Mouse (Mus musculus) forebrain, embryonic 12.5 days (tissue): ENCODE measurements around the gene Cacna1a. TPM values are rescaled to one million over a fixed set of nuclear protein-coding genes. Genes with fewer than 3 reads are reported as not detected.
A peak's percentile ranks its signal among the peaks of the same experiment; 100 is the strongest.

ENCODE experiments used
- ATAC-seq: fragments of 200-750 bp; cut with Nextera tagmentation; 2 replicates; pipeline ENCODE4 v1.8.0; 2017; ENCODE audit warnings: moderate TSS enrichment; ENCODE audit not compliant: low FRiP score
- H3K27ac ChIP-seq: fragments of 300-500 bp; sonication (generic); 2 replicates; pipeline ENCODE4 v1.5.1; 2016; ENCODE audit warnings: mild to moderate bottlenecking
- H3K27me3 ChIP-seq: fragments of 300-500 bp; sonication (generic); 2 replicates; pipeline ENCODE4 v1.6.1; 2016; ENCODE audit warnings: mild to moderate bottlenecking
- H3K36me3 ChIP-seq: fragments of 300-500 bp; sonication (generic); replicated peaks from 2 replicates; pipeline ENCODE4 v1.6.1; 2016; ENCODE audit warnings: mild to moderate bottlenecking
- H3K4me1 ChIP-seq: fragments of 300-500 bp; sonication (generic); 2 replicates; pipeline ENCODE4 v1.6.1; 2016
- H3K4me2 ChIP-seq: fragments of 300-500 bp; sonication (generic); 2 replicates; pipeline ENCODE4 v1.6.1; 2016; ENCODE audit warnings: mild to moderate bottlenecking, moderate library complexity
- H3K4me3 ChIP-seq: fragments of 300-500 bp; sonication (generic); replicated peaks from 2 replicates; pipeline ENCODE4 v1.5.1; 2016; ENCODE audit warnings: mild to moderate bottlenecking
- H3K9ac ChIP-seq: fragments of 300-500 bp; sonication (generic); 2 replicates; pipeline ENCODE4 v1.6.1; 2016; ENCODE audit warnings: mild to moderate bottlenecking
- H3K9me3 ChIP-seq: fragments of 300-500 bp; sonication (generic); 2 replicates; pipeline ENCODE4 v1.6.1; 2016
- WGBS: fragments of 180-500 bp; shearing (Covaris S2); methylation state at CpG from one replicate; pipeline ENCODE4 v1.1.7; 2016; 5-methylcytosine and 5-hydroxymethylcytosine counted together
- polyA plus RNA-seq: library from polyadenylated mRNA; unstranded; fragments of >200 nt; fragmentation: Nextera tagmentation; extraction: Ambion mirVana; gene quantifications from 2 replicates; pipeline ENCODE4 v1.2.1, GENCODE M21; 2016

The Cacna1a gene
- polyA plus RNA-seq, 1 experiment from 2014 or later = 11.5 TPM

DNA sequence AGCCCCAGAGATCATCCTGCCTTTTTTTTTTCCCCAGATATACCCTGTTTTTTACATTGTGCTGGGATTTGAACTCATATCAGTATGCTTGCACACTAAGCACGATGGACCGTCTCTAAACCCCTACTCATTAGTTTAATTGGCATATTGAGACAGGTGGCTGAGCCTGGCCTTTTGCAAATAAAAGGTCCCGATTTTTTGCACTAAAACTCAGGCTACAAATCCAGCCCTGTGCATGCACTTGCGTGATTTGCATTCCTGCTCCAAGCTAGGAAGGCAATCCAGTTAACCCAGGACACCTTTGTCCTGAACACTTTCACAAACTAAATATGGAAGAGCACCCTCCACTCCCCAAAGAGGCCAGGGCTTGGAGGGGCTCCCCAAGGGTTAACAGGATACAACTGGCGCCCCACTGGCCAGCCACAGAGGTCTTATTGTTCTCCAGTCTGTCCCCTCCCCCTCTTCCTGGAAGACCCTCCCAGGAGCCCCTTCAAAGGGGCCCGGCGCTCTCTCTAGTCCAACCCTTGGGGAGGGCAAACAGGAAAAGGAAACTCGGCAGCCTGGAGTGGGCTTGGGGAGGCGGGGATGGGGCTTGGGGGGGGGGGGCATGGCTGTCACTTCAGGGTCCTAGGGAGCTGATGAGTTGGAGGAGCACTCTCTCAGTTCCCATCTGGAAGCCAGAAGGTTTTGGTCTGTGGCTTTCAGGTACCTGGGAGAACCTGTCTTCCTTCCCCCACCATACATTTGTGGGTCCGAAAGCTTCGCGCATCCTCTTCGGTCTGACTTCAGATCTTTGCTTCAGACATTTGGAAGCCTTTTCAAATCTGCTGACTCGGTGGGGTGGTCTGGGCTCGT, 267.3 kb downstream of the Cacna1a start:
- peak; percentile 75 for ATAC-seq
- Histone ChIP-seq H3K4me3 (peak overlapping the region; percentile 33), H3K4me1 (peaks cover 47% of the 10 kb centered on the region), H3K4me2 (peak overlapping the region; percentile 61), H3K9ac (peak overlapping the region; percentile 51), H3K36me3 (no peaks in the 10 kb centered on the region), H3K27me3 (0 out of 2 replicates have a peak, but pooled peaks cover 5% of the 10 kb centered on the region), H3K27ac (peak overlapping the region; percentile 88), H3K9me3 (no peaks in the 10 kb centered on the region)
- WGBS = under 1% methylated on average over 13 of the region's 15 CpGs

DNA sequence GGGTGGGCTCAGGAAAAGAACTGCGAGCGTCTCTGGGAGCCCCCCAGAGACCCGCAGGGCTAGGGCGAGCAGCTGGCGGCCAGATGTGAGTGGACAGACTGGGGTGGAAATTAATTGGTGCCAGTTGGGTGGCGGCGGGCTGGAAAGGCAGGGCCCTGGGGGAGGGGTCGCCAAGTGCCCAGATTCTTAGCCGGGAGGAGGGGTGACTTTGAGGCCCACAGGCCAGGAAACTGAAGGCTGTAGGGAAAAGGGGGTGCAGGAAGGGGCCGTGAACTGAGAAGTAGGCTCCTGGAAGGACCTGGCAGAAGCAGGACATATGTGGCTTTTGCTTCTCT, 267.9 kb downstream of the Cacna1a start:
- H3K4me3 ChIP-seq = peak overlapping the region; percentile 33
- peaks cover 51% of the 10 kb centered on the region for H3K4me1 ChIP-seq
- no peaks in the 10 kb centered on the region for H3K36me3 ChIP-seq
- H3K27me3 ChIP-seq = 0 out of 2 replicates have a peak, but pooled peaks cover 5% of the 10 kb centered on the region
- peak overlapping the region; percentile 88 for H3K27ac ChIP-seq
- ATAC-seq = no peak
- peak overlapping the region; percentile 61 for H3K4me2 ChIP-seq
- no peaks in the 10 kb centered on the region for H3K9me3 ChIP-seq
- WGBS = under 1% methylated on average over 10 of the region's 10 CpGs
- H3K9ac ChIP-seq = peak overlapping the region; percentile 51

DNA sequence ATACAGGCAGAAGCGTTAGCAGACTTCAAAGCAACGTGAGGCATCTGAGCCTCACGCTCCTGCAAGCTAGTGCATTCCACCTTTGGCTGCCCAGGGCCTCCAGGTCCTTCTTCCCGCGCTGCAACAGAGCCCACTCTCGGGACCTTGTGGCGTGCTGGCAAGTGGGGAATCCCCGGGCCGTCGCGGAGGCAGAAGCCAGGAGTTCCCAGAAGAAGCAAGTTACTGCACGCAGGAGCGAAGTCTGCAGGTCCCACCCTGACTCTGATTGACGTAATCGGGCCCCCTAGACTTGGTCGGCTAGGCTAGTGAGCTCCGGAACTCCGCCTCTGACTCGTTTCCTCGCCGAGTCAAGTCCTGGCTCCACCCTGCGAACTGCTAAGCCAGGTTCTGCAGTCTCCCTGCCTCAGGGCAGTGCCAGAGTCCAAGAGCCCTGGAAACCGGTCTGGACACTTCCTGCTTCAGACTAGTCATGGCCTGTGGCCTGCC, 268.4 kb downstream of the Cacna1a start:
- Histone ChIP-seq H3K36me3 (no peaks in the 10 kb centered on the region), H3K27me3 (0 out of 2 replicates have a peak, but pooled peaks cover 5% of the 10 kb centered on the region), H3K27ac (peak overlapping the region; percentile 88), H3K4me2 (peak overlapping the region; percentile 61), H3K4me1 (peaks cover 56% of the 10 kb centered on the region), H3K4me3 (peak overlapping the region; percentile 33), H3K9me3 (no peaks in the 10 kb centered on the region), H3K9ac (peak overlapping the region; percentile 51)
- WGBS = under 1% methylated on average over 23 of the region's 23 CpGs
- ATAC-seq = no peak

DNA sequence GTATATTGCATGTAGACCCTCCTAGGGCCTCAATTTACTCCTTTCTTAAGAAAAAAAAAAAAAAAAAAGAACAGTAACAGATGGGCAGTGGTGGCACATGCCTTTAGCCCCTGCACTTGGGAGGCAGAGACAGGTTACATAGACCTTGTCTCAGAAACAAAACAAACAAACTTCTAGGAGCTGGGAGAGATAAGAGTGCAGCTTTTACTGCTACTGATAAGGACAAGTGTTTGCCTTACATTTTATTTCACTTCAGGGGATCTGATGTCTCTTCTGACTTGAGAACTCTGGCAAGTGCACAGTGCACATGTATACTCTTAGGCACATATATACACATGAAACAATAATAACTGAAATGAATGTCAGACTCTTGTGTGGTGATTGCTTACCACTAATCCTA, 269.0 kb downstream of the Cacna1a start:
- H3K36me3 ChIP-seq = no peaks in the 10 kb centered on the region
- H3K9ac ChIP-seq = no peak overlapping the region
- ATAC-seq = no peak
- peaks cover 61% of the 10 kb centered on the region for H3K4me1 ChIP-seq
- no peak overlapping the region for H3K4me3 ChIP-seq
- peak overlapping the region; percentile 61 for H3K4me2 ChIP-seq
- H3K9me3 ChIP-seq = no peaks in the 10 kb centered on the region
- peak overlapping the region; percentile 88 for H3K27ac ChIP-seq
- 0 out of 2 replicates have a peak, but pooled peaks cover 5% of the 10 kb centered on the region for H3K27me3 ChIP-seq

DNA sequence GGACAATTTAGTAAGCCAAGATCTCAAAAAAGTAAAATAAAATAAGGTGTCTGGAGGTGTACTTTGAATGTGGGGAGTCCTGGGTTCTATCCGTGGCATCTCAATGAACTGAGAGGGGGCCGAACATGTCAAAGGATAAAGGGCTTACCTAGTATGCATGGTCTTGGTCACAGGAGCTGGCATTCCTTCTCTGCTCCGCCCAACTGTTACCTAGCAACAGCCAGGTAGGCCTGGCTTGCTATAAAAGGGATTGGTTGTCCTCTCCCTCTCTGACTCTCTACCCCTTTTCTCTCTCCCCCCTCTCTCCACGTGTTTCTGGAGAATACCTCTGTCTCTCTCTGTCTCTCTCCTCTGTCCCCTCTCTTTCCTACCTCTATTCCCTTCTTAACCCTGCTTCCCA, 269.4 kb downstream of the Cacna1a start:
- WGBS = 38% methylated on average over 4 of the region's 4 CpGs
- 0 out of 2 replicates have a peak, but pooled peaks cover 5% of the 10 kb centered on the region for H3K27me3 ChIP-seq
- no peak overlapping the region for H3K4me2 ChIP-seq
- no peak for ATAC-seq
- H3K27ac ChIP-seq = no peak overlapping the region
- H3K9ac ChIP-seq = no peak overlapping the region
- peaks cover 62% of the 10 kb centered on the region for H3K4me1 ChIP-seq
- no peaks in the 10 kb centered on the region for H3K36me3 ChIP-seq
- H3K9me3 ChIP-seq = no peaks in the 10 kb centered on the region
- H3K4me3 ChIP-seq = no peak overlapping the region

DNA sequence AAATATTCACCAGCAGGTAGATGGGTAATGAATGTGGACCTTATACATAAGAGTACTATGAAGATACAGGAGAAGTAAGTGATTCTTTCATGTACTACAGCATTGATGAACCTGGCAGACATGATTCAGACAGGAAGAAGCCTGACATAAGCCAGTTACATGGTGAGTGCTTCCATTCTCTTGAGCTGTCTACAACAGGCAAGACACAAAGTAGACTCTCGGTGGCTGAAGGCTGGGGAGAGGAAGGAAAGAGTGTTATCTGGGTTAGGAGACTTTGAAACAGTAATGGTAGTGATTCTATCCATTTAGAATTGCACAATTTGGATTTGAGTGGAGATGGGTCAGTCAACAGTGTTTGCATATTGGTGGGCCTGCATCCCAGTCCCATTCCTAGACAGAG, 270.7 kb downstream of the Cacna1a start:
- H3K4me2 ChIP-seq = no peak overlapping the region
- 0 out of 2 replicates have a peak, but pooled peaks cover 5% of the 10 kb centered on the region for H3K27me3 ChIP-seq
- H3K9ac ChIP-seq = no peak overlapping the region
- no peaks in the 10 kb centered on the region for H3K36me3 ChIP-seq
- no peak for ATAC-seq
- H3K9me3 ChIP-seq = no peaks in the 10 kb centered on the region
- H3K27ac ChIP-seq = no peak overlapping the region
- WGBS = 55% methylated on average over 1 of the region's 1 CpGs
- H3K4me1 ChIP-seq = peaks cover 71% of the 10 kb centered on the region
- H3K4me3 ChIP-seq = no peak overlapping the region

DNA sequence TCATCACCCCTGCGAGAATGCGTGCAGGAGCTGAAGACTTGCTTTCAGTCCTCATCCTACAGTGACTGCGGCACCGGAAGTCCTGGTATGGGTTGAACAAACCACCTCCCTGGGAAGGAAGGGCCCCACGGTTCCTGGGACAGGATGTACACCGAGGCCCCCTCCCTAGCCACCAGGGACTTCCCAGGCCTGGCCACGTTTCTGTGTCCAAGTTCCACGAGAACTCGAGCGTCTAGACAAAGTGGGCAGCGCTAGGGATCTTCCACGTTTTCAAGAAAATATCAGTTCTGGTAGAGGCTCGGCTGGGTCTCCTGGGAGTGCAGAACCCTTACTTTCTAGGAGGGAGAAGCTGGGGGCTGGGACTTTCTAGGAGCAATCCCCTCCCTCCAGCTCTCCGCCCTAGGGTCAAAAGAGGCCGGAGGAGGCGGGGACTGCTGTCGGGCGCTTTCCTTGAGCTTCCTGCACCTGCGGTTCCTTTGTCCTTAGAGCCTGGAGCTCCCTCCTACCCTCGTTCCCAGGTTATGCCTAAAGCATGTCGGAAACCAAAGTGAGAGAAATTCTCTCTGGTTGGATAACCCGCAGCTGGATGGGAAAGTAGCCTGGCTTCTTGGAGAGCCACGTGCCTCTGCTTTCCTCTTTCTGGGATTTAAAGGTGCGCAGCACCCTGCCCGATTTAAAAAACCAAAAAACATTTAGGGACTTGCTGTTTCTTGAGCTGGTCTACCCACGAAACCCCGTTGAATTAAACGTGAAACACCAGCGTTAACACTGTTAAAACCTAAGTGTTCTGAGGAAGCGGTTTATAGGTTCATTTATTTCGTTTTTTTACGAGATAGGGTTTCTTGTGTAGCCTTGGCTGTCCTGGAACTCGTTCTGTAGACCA, 271.9 kb downstream of the Cacna1a start:
- WGBS = 2% methylated on average over 33 of the region's 33 CpGs
- Histone ChIP-seq H3K9ac (peak overlapping the region; percentile 72), H3K36me3 (no peaks in the 10 kb centered on the region), H3K4me3 (peak overlapping the region; percentile 53), H3K9me3 (no peaks in the 10 kb centered on the region), H3K27ac (peak overlapping the region; percentile 74), H3K4me2 (peak overlapping the region; percentile 82), H3K27me3 (0 out of 2 replicates have a peak, but pooled peaks cover 5% of the 10 kb centered on the region), H3K4me1 (peaks cover 65% of the 10 kb centered on the region)
- no peak for ATAC-seq

DNA sequence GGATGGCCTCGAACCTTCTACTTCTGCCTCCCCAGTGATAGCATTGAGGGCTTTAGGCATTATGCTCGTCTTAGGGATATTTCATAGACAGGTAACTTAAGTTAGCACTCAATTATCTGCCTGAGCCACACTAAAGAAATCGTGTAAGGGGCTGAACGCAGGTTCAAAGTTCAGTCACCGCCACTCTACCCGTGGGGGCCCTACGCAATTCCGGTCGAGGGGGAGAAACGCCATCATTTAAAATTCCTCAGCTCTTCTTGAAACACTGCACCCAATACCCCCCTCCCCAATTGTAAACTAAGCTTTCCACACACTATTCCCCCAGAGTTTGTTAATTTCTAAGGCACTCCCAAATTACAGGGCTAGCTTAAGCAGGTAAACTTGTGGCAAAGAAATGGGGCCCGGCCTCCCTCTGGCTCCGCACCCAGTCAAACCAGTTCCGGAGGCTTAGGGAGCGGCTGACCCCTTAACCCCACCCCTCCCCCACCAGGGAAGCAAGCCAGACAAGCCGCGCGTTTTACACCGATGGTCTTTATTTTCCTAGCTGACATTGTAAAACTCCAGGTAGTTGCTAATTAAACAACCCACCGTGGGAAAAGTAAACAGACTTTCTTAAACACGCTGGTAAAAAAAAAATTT, 272.7 kb downstream of the Cacna1a start:
- ATAC-seq = no peak
- Histone ChIP-seq H3K36me3 (no peaks in the 10 kb centered on the region), H3K9ac (peak overlapping the region; percentile 72), H3K27me3 (0 out of 2 replicates have a peak, but pooled peaks cover 5% of the 10 kb centered on the region), H3K27ac (peak overlapping the region; percentile 74), H3K4me3 (peak overlapping the region; percentile 53), H3K4me2 (peak overlapping the region; percentile 82), H3K9me3 (no peaks in the 10 kb centered on the region), H3K4me1 (peaks cover 64% of the 10 kb centered on the region)
- 1% methylated on average over 20 of the region's 20 CpGs for WGBS

DNA sequence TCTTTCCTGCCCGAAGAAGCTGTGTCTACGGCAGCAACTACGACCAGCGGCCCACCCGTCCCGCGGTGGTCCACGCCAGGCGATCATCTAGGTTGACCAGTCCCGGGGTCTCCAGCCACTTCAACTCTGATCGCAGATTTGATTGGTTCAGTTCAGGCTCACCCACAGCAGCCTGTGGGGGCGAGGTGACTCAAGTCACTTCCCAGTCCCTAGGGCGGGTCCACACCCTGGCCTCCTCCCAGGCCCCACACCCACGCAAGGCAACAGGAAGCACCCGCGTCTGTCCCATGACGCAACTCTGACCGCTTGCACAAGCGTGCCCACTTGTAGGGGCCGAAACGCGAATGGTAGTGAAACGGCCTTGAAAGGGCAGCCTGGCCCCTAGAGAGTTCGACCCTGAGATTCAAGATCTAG, 273.2 kb downstream of the Cacna1a start:
- H3K27ac ChIP-seq = peak overlapping the region; percentile 74; the same call in 1 of the 2 replicates

DNA sequence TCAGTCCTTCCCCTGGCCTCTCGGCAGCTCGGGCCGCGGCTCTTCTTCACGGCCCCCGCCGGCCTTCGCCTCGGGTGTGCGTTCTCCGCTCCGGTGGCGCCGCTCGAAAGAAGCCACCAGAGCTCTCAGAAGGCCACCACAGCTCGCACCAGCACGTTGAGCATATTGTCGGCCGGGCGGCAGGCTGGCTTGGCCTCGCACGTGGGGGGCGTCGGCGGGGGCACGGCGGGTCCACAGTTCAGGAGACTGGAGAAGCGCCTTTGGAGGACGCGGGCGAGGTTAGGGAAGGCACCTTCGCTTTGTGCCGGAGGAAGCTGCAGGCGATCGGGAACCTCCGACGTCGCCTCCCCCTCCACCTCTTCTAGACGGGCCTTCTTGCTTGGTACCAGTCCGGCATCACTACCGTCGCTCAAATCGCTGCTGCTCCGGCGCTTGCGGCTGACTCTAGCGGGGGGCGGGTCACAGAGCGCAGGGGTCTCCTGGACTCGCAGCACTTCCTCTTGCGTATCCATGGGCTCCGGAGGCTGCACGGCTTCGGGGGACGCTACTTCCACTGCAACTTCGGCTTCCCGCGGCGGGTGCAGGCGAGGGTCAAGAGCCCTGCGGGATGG, 273.8 kb downstream of the Cacna1a start:
- ATAC-seq = no peak; the same call in 1 of the 2 replicates
- Histone ChIP-seq H3K27me3 (0 out of 2 replicates have a peak, but pooled peaks cover 5% of the 10 kb centered on the region), H3K4me2 (peak overlapping the region; percentile 82), H3K9me3 (no peaks in the 10 kb centered on the region), H3K27ac (peak overlapping the region; percentile 95), H3K36me3 (no peaks in the 10 kb centered on the region), H3K9ac (peak overlapping the region; percentile 72), H3K4me1 (peaks cover 60% of the 10 kb centered on the region), H3K4me3 (peak overlapping the region; percentile 53)
- 1% methylated on average over 61 of the region's 61 CpGs for WGBS

More for the DNA sequence above, 273.2 kb downstream of the Cacna1a start:
- WGBS = under 1% methylated on average over 24 of the region's 24 CpGs
- no peaks in the 10 kb centered on the region for H3K36me3 ChIP-seq
- H3K27me3 ChIP-seq = 0 out of 2 replicates have a peak, but pooled peaks cover 5% of the 10 kb centered on the region
- H3K4me3 ChIP-seq = peak overlapping the region; percentile 53
- ATAC-seq = no peak
- peak overlapping the region; percentile 82 for H3K4me2 ChIP-seq
- peaks cover 64% of the 10 kb centered on the region for H3K4me1 ChIP-seq
- H3K9me3 ChIP-seq = no peaks in the 10 kb centered on the region
- peak overlapping the region; percentile 72 for H3K9ac ChIP-seq

DNA sequence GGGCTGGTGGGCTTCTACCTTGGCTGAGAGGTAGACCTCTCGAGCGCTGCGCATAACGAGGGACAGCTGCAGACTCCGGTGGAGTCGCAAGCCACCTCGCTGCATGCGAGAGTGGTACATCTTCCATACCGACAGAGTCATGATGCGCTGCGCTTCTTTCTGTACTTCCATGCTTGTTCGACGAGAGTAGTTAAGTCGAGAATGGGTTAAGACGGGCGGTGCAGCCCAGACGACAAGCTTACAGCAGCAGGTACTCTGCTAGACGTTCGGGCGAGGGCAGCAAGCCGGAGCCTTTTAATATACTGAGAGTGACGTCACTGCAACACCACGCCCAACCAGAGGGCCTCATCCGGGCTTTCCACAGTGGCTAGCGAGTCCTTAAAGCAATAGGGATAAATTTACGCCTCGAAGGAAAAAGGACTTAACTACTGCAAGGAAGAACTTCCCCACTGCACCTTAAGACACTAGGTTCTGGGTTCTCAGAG, 274.4 kb downstream of the Cacna1a start, which contains the start of gene Ier2:
Gene Ier2 (minus strand): TSS at position 272 of the 485 bp plus-strand sequence.
- 0% methylated on average over 27 of the region's 27 CpGs for WGBS
- no peaks in the 10 kb centered on the region for H3K9me3 ChIP-seq
- ATAC-seq = peak; percentile 84
- H3K27me3 ChIP-seq = 0 out of 2 replicates have a peak, but pooled peaks cover 2% of the 10 kb centered on the region
- peak within 1 kb of the TSS; percentile 95 for H3K27ac ChIP-seq
- H3K4me2 ChIP-seq = peak within 1 kb of the TSS; percentile 82
- peak within 1 kb of the TSS; percentile 72 for H3K9ac ChIP-seq
- no peaks in the 10 kb centered on the region for H3K36me3 ChIP-seq
- peaks cover 54% of the 10 kb centered on the region for H3K4me1 ChIP-seq
- H3K4me3 ChIP-seq = peak within 1 kb of the TSS; percentile 53
